Mouse (Mus musculus): ENCODE data around the gene Ptprb.

The Ptprb gene

DNA sequence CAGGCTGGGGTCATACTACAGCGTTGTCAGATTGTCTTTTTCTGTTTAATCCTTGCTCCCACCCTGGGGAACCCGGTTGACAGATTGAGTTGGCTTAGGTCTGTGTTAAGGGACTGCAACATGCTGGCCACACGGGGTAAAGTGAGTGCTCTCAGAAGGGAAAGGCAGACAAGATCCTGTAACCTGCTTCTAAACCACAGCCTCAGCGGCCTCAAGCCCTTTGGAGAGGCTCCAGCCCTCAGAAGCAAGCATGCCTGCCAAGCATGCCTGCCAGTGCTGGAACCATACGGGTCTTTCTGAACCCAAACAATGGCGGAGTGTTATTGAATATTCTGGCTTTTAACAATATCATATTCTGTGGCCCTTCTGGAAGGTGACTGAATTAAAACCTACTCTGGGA lies 149.6 kb downstream of the Ptprb start:
- no peak for DNase-seq (ENCODE audit: low spot score in 2 of 2)

GRCm38 (mm10) chr10:116426176-116426575 lies 150.9 kb downstream of the Ptprb start:
- no peak for DNase-seq (ENCODE audit: low spot score in 2 of 2)

DNA sequence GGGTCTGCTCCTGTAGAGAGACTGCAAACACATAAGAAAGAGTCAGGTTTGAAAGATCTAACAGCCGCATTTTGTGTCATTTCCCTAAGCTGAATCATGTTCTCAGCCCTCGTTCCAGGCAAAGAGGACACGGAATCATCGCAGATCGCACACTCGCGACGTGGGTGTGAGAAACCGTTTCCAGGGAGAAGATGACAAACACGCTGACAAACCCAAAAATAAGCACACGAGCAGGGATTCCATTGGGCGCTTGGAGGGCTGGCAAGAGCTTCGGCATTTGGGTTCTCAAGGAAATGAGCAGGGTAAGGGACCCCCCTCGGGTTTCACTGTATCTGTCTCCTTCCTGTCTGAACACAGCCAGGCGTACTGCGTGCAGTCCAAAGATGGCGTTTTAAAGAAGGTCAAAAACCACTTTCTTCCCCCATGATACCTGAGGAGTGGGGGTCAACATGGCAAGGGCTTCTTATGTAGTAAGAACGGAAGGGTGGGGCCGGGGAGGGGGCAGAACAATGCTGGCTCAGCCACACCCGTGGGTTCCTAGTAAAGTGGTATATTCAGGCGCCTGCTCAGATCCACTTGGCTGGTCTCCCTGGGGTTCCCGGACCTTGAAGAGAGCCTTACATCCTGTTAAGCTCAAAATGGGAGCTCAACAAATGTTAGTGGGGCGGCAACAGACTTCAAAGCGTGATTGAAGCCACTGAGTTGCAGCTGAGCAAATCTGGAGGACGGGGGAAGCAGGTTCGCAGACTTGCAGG lies 152.9 kb downstream of the Ptprb start:
- DNase-seq (ENCODE audit: low spot score in 2 of 2): no peak

- no peak for DNase-seq (ENCODE audit: low spot score in 2 of 2)
Measured at GRCm38 (mm10) chr10:116432421-116432820, 157.1 kb downstream of the Ptprb start.

GRCm38 (mm10) chr10:116435455-116435854 lies 160.1 kb downstream of the Ptprb start:
- no peak for DNase-seq (ENCODE audit: low spot score in 2 of 2)

Data from spleen, postnatal 36 days (tissue).